ENCODE assay signal across 8 mouse cellular contexts in the genomic region with DNA sequence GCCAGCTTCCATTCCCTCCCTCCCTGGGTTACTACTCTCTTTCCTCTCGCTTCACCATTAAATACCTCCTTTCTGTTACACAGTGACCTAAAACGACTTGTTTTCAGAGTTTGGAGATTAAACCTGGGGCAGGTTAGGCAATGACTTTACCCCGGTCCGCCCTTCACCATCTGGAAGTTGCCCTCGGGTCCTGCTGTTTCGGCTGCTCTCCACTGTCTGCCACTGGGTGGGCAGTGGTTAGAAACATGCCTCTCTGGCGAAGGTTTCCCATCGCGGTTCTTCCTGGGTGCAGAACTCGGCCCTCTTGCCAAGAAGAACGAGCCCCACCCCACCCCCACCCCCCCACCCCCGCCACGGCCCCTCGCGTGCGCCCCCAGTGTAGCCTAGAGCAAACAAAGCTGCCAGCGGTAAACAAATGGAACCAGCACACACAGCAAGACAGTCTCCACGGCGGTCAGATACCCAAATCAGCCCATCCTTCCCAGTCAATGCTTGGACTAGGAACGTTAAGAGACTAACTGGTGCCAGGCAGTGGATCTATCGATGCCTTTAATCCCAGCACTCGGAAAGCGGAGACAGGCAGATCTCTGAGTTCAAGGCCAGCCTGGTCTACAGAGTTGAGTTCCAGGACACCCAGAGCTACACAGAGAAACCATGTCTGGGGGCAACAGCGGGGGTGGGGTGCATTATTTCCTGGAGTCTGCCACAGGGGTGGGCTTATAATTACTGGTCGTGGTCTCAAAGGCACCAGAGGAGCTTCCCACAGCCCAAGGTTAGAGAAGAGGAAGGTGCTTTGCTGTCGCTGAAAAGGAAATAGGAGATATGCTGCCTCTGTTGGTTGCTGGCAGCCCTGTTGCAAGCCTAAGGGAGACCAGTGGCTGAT. TPM values are rescaled to one million over a fixed set of nuclear protein-coding genes. Genes with fewer than 3 reads are reported as not detected.
DNase-seq lines count a peak whose midpoint lies in the region; ATAC-seq and TF ChIP-seq lines count a peak whose summit lies in the region.

No protein-coding gene starts in this region.

- H3K27me3 ChIP-seq in embryonic facial prominence, embryonic 11.5 days (ENCODE audit: control insufficient read depth, insufficient read depth, low read length), result no peaks in the 10 kb centered on the region
- no peaks in the 10 kb centered on the region for H3K27me3 ChIP-seq in intestine, embryonic 14.5 days (replicated peaks; ENCODE audit: control insufficient read depth, insufficient read depth, low read length)
- peaks cover 6% of the 10 kb centered on the region for H3K27me3 ChIP-seq in myocyte (ENCODE audit: control insufficient read depth, insufficient read depth, insufficient read length)

- H3K79me2 ChIP-seq in myocyte (ENCODE audit: control insufficient read depth, insufficient read depth), result no peaks in the 10 kb centered on the region

- ATAC-seq in embryonic facial prominence, embryonic 11.5 days (replicated peaks; ENCODE audit: insufficient number of reproducible peaks, low FRiP score, low TSS enrichment, low read depth), result no peak
- ATAC-seq in intestine, embryonic 14.5 days (replicated peaks; ENCODE audit: low FRiP score, low TSS enrichment, low read depth), result no peak

- H3K27ac ChIP-seq in embryonic facial prominence, embryonic 11.5 days (replicated peaks; ENCODE audit: low read depth, low read length), result no peak overlapping the region
- no peak overlapping the region for H3K27ac ChIP-seq in intestine, embryonic 14.5 days (ENCODE audit: low read depth)

- no peaks in the 10 kb centered on the region for H3K4me1 ChIP-seq in embryonic facial prominence, embryonic 11.5 days (ENCODE audit: control insufficient read depth, insufficient read depth, low read length)
- peaks cover 9% of the 10 kb centered on the region for H3K4me1 ChIP-seq in intestine, embryonic 14.5 days (replicated peaks; ENCODE audit: control insufficient read depth, insufficient read depth, low read length)

- H3K36me3 ChIP-seq in embryonic facial prominence, embryonic 11.5 days (replicated peaks; ENCODE audit: control insufficient read depth, insufficient read depth, low read depth, low read length), result no peaks in the 10 kb centered on the region
- no peaks in the 10 kb centered on the region for H3K36me3 ChIP-seq in intestine, embryonic 14.5 days (ENCODE audit: control insufficient read depth, insufficient read depth, low read length)
- no peaks in the 10 kb centered on the region for H3K36me3 ChIP-seq in myocyte (ENCODE audit: control insufficient read depth, insufficient read depth)

- H3ac ChIP-seq in myocyte (ENCODE audit: control insufficient read depth, insufficient read length), result no peak overlapping the region

- peak; percentile 18 for DNase-seq in kidney, postnatal 10 days
- DNase-seq in kidney, adult 11 months, result no peak
- no peak for DNase-seq in embryonic facial prominence, embryonic 11.5 days (ENCODE audit: low spot score)
- no peak for DNase-seq in intestine, embryonic 14.5 days (ENCODE audit: low spot score)
- no peak for DNase-seq in layer of hippocampus, postnatal 10 days (ENCODE audit: low spot score in 2 of 2)
- no peak for DNase-seq in retina, postnatal 1 day
- no peak for DNase-seq in spleen, postnatal 14 days (ENCODE audit: low spot score in 2 of 2)

- peak overlapping the region; percentile 30 for H3K9ac ChIP-seq in embryonic facial prominence, embryonic 11.5 days (replicated peaks; ENCODE audit: low read length)
- H3K9ac ChIP-seq in intestine, embryonic 14.5 days (ENCODE audit: low read length), result no peak overlapping the region

- 23% methylated on average over 26 of the region's 26 CpGs for WGBS in embryonic facial prominence, embryonic 11.5 days
- WGBS in intestine, embryonic 14.5 days, result 20% methylated on average over 26 of the region's 26 CpGs

- H3K4me3 ChIP-seq in embryonic facial prominence, embryonic 11.5 days (ENCODE audit: low read depth, low read length), result peak overlapping the region; percentile 24
- H3K4me3 ChIP-seq in intestine, embryonic 14.5 days (ENCODE audit: low read depth, low read length), result peak overlapping the region; percentile 28
- peak overlapping the region; percentile 22 for H3K4me3 ChIP-seq in myocyte

- no peaks in the 10 kb centered on the region for H3K9me3 ChIP-seq in embryonic facial prominence, embryonic 11.5 days (replicated peaks; ENCODE audit: control insufficient read depth, low read length)
- no peaks in the 10 kb centered on the region for H3K9me3 ChIP-seq in intestine, embryonic 14.5 days (ENCODE audit: control insufficient read depth, low read length)

- peak overlapping the region; percentile 60 for H3K4me2 ChIP-seq in embryonic facial prominence, embryonic 11.5 days (ENCODE audit: low read depth, low read length)
- peak overlapping the region; percentile 79 for H3K4me2 ChIP-seq in intestine, embryonic 14.5 days (ENCODE audit: low read length)
- H3K4me2 ChIP-seq in myocyte (ENCODE audit: low read depth), result peak overlapping the region; percentile 95

- no peak for TF ChIP-seq POLR2A in myocyte (IDR thresholded peaks at IDR 0.05; ENCODE audit: insufficient read length, low read depth)

TF ChIP-seq in myocyte, 11 proteins besides CTCF, POLR2A, EP300 and RAD21:
- TF ChIP-seq POLR2AphosphoS2 (IDR thresholded peaks at IDR 0.05; ENCODE audit: insufficient read length, low read depth), result no peak
- no peak for TF ChIP-seq TCF3 (IDR thresholded peaks at IDR 0.05; ENCODE audit: insufficient read length, low read depth)
- TF ChIP-seq USF1 (IDR thresholded peaks at IDR 0.05; ENCODE audit: low read depth), result no peak
- TF ChIP-seq MYOD1 (IDR thresholded peaks at IDR 0.05; ENCODE audit: control insufficient read depth in 1 of 3, insufficient read length in 2 of 3, low read depth in 2 of 3), result no peak
- TF ChIP-seq SRF (IDR thresholded peaks at IDR 0.05; ENCODE audit: control insufficient read depth, insufficient read length, low read depth), result no peak

RNA-seq across cellular contexts. Expression of gene Ccdc63, which starts 8.2 kb away (rescaled TPM):
- not detected in 2 replicates for polyA plus RNA-seq in embryonic facial prominence, embryonic 11.5 days (2014; fragmentation: Nextera tagmentation; extraction: Ambion mirVana)
- polyA plus RNA-seq in intestine, embryonic 14.5 days (2014; fragmentation: Nextera tagmentation; extraction: Ambion mirVana), result 0.32 TPM in 1 of 2 replicates, not detected in the other
- not detected for polyA plus RNA-seq in myocyte (2012; fragmentation: generic; extraction: Trizol)
- total RNA-seq in layer of hippocampus, postnatal 10 days (2021), result 1 to 10 TPM in 1 of 2 experiments, under 1 TPM in 1; 0.78 to 1.8 TPM

RNA-seq across cellular contexts. Expression of gene Ppp1cc, which starts 25.7 kb away (rescaled TPM):
- polyA plus RNA-seq in embryonic facial prominence, embryonic 11.5 days (2014; fragmentation: Nextera tagmentation; extraction: Ambion mirVana), result 307 and 311 TPM in 2 replicates
- 259 and 270 TPM in 2 replicates for polyA plus RNA-seq in intestine, embryonic 14.5 days (2014; fragmentation: Nextera tagmentation; extraction: Ambion mirVana)
- polyA plus RNA-seq in myocyte (2012; fragmentation: generic; extraction: Trizol), result 136 TPM
- 100 to 1,000 TPM; 190 to 196 TPM for total RNA-seq in layer of hippocampus, postnatal 10 days (2021)

RNA-seq across cellular contexts. Expression of gene Myl2, which starts 31.7 kb away (rescaled TPM):
- 14.5 and 37.6 TPM in 2 replicates for polyA plus RNA-seq in embryonic facial prominence, embryonic 11.5 days (2014; fragmentation: Nextera tagmentation; extraction: Ambion mirVana)
- polyA plus RNA-seq in intestine, embryonic 14.5 days (2014; fragmentation: Nextera tagmentation; extraction: Ambion mirVana), result not detected in 2 replicates
- polyA plus RNA-seq in myocyte (2012; fragmentation: generic; extraction: Trizol), result 3.3 TPM
- total RNA-seq in layer of hippocampus, postnatal 10 days (2021), result not detected
